Mouse (Mus musculus): ENCODE data around the gene Hbq1b. TPM values are rescaled to one million over a fixed set of nuclear protein-coding genes. Genes with fewer than 3 reads are reported as not detected.
"Not testable (repeated sequence)": the region's sequence is repeated elsewhere in the genome, so short reads cannot be mapped to it uniquely, and the experiment has no call there.

Hbq1b gene
- polyA plus RNA-seq, 1 experiment from 2014 or later, result 0.95 TPM

DNA sequence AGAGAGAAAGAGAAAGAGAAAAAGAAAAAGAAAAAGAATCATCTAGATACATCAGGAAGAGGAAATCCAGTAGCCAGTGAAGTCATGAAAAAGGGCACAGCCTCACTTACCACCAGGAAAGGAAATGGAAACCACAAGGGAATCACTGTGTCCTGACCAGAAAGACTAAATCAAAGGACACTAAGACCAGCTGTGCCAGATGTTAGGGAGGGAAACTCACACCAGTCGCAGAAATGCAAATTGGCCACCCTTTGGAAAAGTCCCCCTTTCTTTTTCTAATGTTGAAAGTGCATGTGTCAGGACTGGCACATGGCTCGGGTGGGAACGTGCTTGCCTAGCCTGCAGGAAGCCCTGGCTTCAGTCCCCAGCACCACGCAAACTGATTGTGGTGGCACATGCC lies 15.6 kb upstream of the Hbq1b start:
- no peak for ATAC-seq (ENCODE audit: low FRiP score, low read depth)
- no peak overlapping the region for H3K27ac ChIP-seq (replicated peaks)
- no peak overlapping the region for H3K4me3 ChIP-seq
- H3K9ac ChIP-seq, result no peak overlapping the region
- no peaks in the 10 kb centered on the region for H3K27me3 ChIP-seq
- 53% methylated on average over 4 of the region's 4 CpGs for WGBS
- peaks cover 12% of the 10 kb centered on the region for H3K4me1 ChIP-seq (replicated peaks)
- H3K4me2 ChIP-seq, result no peak overlapping the region
- H3K36me3 ChIP-seq, result no peaks in the 10 kb centered on the region
- H3K9me3 ChIP-seq, result no peaks in the 10 kb centered on the region

DNA sequence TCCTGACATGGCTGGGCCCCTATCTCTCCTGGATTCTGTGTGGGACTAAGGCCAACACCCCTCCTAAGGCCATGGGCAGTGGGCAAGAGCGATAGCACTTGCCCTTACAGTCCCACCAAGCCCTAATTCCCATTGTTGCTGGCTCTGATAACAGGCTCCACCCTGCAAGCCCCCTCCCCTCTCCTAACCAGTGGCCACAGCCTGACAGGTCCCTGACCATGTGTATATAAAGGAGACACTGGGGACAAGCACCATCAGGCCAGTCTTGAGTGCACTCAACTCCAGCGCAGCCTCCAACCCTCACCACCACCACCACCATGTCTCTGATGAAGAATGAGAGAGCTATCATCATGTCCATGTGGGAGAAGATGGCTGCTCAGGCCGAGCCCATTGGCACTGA lies 10.4 kb upstream of the Hbq1b start, which contains the start of gene Hba-x:
Gene Hba-x (plus strand): TSS at position 54 of the 400 bp plus-strand sequence.
- H3K36me3 ChIP-seq, result no peaks in the 10 kb centered on the region
- no peak within 1 kb of the TSS for H3K4me3 ChIP-seq
- H3K9me3 ChIP-seq, result no peaks in the 10 kb centered on the region
- no peaks in the 10 kb centered on the region for H3K4me1 ChIP-seq (replicated peaks)
- 79% methylated on average over 3 of the region's 3 CpGs for WGBS
- H3K9ac ChIP-seq, result no peak within 1 kb of the TSS
- ATAC-seq (ENCODE audit: low FRiP score, low read depth), result no peak
- H3K4me2 ChIP-seq, result no peak within 1 kb of the TSS
- H3K27me3 ChIP-seq, result no peaks in the 10 kb centered on the region
- no peak within 1 kb of the TSS for H3K27ac ChIP-seq (replicated peaks)

- Histone ChIP-seq H3K9ac (no peak overlapping the region), H3K27ac (replicated peaks) (no peak overlapping the region), H3K4me1 (replicated peaks) (no peaks in the 10 kb centered on the region), H3K4me2 (no peak overlapping the region), H3K4me3 (no peak overlapping the region), H3K27me3 (no peaks in the 10 kb centered on the region), H3K9me3 (no peaks in the 10 kb centered on the region), H3K36me3 (no peaks in the 10 kb centered on the region)
- no peak for ATAC-seq (ENCODE audit: low FRiP score, low read depth)
- WGBS, result 75% methylated on average over 21 of the region's 21 CpGs
Observed at GRCm38 (mm10) chr11:32277736-32278457, 8.9 kb upstream of the Hbq1b start.

DNA sequence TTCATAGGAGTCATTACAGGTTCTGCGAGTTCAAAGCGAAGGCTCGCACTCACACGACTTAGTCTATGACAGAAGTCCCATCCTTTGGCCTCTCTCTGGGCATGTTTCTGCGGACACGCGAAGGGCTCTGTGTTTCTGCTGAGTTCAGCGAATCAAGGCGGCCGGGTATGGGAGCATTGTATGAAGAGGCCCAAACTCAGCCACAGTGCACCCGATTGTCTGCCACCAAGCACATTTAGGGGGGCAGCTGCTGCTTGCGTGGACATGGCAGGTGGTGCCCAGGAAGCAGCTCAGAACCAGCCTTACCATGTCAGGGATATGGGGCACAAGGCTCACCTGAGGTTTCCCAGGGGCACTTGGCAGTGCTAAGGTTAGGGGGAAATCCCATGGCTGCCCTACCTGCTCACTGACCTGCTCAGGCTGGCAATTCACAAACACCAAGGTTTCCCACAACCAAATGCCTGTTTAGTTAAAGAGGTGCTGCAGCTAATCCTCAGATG lies 8.3 kb upstream of the Hbq1b start:
- no peak overlapping the region for H3K27ac ChIP-seq (replicated peaks)
- 85% methylated on average over 12 of the region's 12 CpGs for WGBS
- no peaks in the 10 kb centered on the region for H3K27me3 ChIP-seq
- H3K4me2 ChIP-seq, result no peak overlapping the region
- no peak overlapping the region for H3K4me3 ChIP-seq
- no peaks in the 10 kb centered on the region for H3K9me3 ChIP-seq
- H3K4me1 ChIP-seq (replicated peaks), result no peaks in the 10 kb centered on the region
- H3K9ac ChIP-seq, result no peak overlapping the region
- no peak for ATAC-seq (ENCODE audit: low FRiP score, low read depth)
- H3K36me3 ChIP-seq, result no peaks in the 10 kb centered on the region

- H3K4me3 ChIP-seq, result no peak overlapping the region
- no peaks in the 10 kb centered on the region for H3K9me3 ChIP-seq
- no peak overlapping the region for H3K4me2 ChIP-seq
- no peak for ATAC-seq (ENCODE audit: low FRiP score, low read depth)
- H3K27ac ChIP-seq (replicated peaks), result no peak overlapping the region
- H3K4me1 ChIP-seq (replicated peaks), result no peaks in the 10 kb centered on the region
- H3K27me3 ChIP-seq, result no peaks in the 10 kb centered on the region
- no peak overlapping the region for H3K9ac ChIP-seq
- H3K36me3 ChIP-seq, result no peaks in the 10 kb centered on the region
- 83% methylated on average over 2 of the region's 2 CpGs for WGBS
Observed at GRCm38 (mm10) chr11:32280646-32281045, 6.1 kb upstream of the Hbq1b start.

GRCm38 (mm10) chr11:32281416-32282144 lies 5.2 kb upstream of the Hbq1b start:
- H3K4me3 ChIP-seq, result no peak overlapping the region
- H3K4me2 ChIP-seq, result no peak overlapping the region
- no peaks in the 10 kb centered on the region for H3K9me3 ChIP-seq
- H3K27ac ChIP-seq (replicated peaks), result no peak overlapping the region
- ATAC-seq (ENCODE audit: low FRiP score, low read depth), result no peak
- 55% methylated on average over 1 of the region's 1 CpGs for WGBS
- H3K36me3 ChIP-seq, result no peaks in the 10 kb centered on the region
- no peaks in the 10 kb centered on the region for H3K27me3 ChIP-seq
- H3K4me1 ChIP-seq (replicated peaks), result no peaks in the 10 kb centered on the region
- H3K9ac ChIP-seq, result no peak overlapping the region

DNA sequence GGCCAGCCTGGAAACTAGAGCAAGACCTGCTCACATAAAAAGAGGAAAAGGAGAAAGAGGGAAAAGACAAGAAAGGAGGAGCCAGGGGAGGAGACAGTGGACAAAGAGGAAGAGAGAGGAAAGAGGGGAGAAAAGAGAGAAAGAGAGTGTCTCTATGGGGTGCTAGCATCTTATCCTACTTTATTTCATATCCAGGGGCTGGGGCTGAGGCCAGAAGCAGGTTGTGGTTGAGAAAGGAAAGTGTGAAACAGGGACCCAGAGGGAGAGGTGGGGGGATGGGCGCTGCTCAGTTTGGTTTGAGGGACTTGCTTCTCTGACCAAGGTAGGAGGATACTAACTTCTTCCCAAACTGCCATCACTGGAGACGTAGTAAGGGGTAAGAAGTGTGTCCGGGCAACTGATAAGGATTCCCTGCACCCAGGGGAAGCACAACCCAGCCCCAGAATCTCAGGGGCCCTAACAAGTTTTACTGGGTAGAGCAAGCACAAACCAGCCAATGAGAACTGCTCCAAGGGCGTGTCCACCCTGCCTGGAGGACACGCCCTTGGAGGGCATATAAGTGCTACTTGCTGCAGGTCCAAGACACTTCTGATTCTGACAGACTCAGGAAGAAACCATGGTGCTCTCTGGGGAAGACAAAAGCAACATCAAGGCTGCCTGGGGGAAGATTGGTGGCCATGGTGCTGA lies 3.5 kb upstream of the Hbq1b start, which contains the start of gene Hba-a1:
Gene Hba-a1 (plus strand): TSS at position 421 of the 687 bp plus-strand sequence.
- not testable (repeated sequence) for H3K4me3 ChIP-seq

DNA sequence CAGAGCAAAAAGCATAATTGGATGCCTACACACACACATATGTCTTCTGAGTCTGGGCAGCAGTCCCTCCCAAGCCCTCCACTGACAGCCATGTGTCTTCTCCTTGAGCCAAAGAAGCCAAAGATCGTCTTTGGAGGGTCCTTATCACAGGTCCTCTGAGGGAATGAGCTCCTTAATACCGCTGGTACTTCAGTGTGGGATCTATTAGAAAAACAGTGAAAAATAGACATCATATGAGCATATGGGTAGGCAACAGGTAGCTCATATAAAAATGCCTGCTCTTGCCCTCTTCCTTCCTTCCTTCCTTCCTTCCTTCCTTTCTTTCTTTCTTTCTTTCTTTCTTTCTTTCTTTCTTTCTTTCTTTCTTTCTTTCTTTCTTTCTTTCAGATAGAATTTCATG lies 2.2 kb upstream of the Hbq1b start:
- WGBS, result 73% methylated on average over 2 of the region's 2 CpGs

More for the DNA sequence above, 3.5 kb upstream of the Hbq1b start, which contains the start of gene Hba-a1:
- not testable (repeated sequence) for H3K27ac ChIP-seq (replicated peaks); H3K27me3 ChIP-seq; H3K4me1 ChIP-seq (replicated peaks); H3K4me2 ChIP-seq; H3K9ac ChIP-seq; H3K36me3 ChIP-seq; ATAC-seq (ENCODE audit: low FRiP score, low read depth); H3K9me3 ChIP-seq
- WGBS, result 83% methylated on average over 1 of the region's 5 CpGs

GRCm38 (mm10) chr11:32285031-32285775 lies 1.6 kb upstream of the Hbq1b start:
- no peak for ATAC-seq (ENCODE audit: low FRiP score, low read depth)
- no peak overlapping the region for H3K4me3 ChIP-seq
- H3K27me3 ChIP-seq, result 0 out of 2 replicates have a peak, but pooled peaks cover 5% of the 10 kb centered on the region
- no peak overlapping the region for H3K9ac ChIP-seq
- no peaks in the 10 kb centered on the region for H3K4me1 ChIP-seq (replicated peaks)
- H3K9me3 ChIP-seq, result no peaks in the 10 kb centered on the region
- WGBS, result 91% methylated on average over 7 of the region's 7 CpGs
- no peaks in the 10 kb centered on the region for H3K36me3 ChIP-seq
- no peak overlapping the region for H3K27ac ChIP-seq (replicated peaks)
- H3K4me2 ChIP-seq, result no peak overlapping the region

More for the DNA sequence above, 2.2 kb upstream of the Hbq1b start:
- not testable (repeated sequence) for H3K27ac ChIP-seq (replicated peaks); H3K4me3 ChIP-seq; H3K4me1 ChIP-seq (replicated peaks); H3K9me3 ChIP-seq; H3K27me3 ChIP-seq; H3K36me3 ChIP-seq; ATAC-seq (ENCODE audit: low FRiP score, low read depth); H3K4me2 ChIP-seq; H3K9ac ChIP-seq

- not testable (repeated sequence) for H3K4me3 ChIP-seq; H3K36me3 ChIP-seq; H3K9ac ChIP-seq; H3K4me1 ChIP-seq (replicated peaks); ATAC-seq (ENCODE audit: low FRiP score, low read depth); H3K9me3 ChIP-seq; H3K4me2 ChIP-seq; H3K27me3 ChIP-seq; H3K27ac ChIP-seq (replicated peaks)
Observed at GRCm38 (mm10) chr11:32285887-32286286, 878 bp upstream of the Hbq1b start.

GRCm38 (mm10) chr11:32287493-32287825 lies 694 bp downstream of the Hbq1b start:
- ATAC-seq (ENCODE audit: low FRiP score, low read depth), result no peak
- 71% methylated on average over 9 of the region's 9 CpGs for WGBS
- H3K9me3 ChIP-seq, result no peaks in the 10 kb centered on the region
- 0 out of 2 replicates have a peak, but pooled peaks cover 5% of the 10 kb centered on the region for H3K27me3 ChIP-seq
- H3K9ac ChIP-seq, result no peak overlapping the region
- H3K4me2 ChIP-seq, result 0 out of 2 replicates have a peak overlapping the region, but pooled peaks have one; percentile 59
- H3K27ac ChIP-seq (replicated peaks), result no peak overlapping the region
- no peak overlapping the region for H3K4me3 ChIP-seq
- H3K36me3 ChIP-seq, result no peaks in the 10 kb centered on the region
- no peaks in the 10 kb centered on the region for H3K4me1 ChIP-seq (replicated peaks)
